Mouse (Mus musculus) liver, postnatal 0 days (tissue): Measurements from ENCODE around the gene Tfdp2.

Source experiments
- CTCF ChIP-seq: sonication (generic); IDR thresholded peaks from 2 replicates; pipeline ENCODE4 v1.5.1; 2016; ENCODE audit warnings: antibody characterized with exemption, low read depth
- EP300 ChIP-seq: IDR thresholded peaks from 2 replicates; pipeline ENCODE4 v1.6.1; 2016; ENCODE audit warnings: antibody characterized with exemption, low read depth, mild to moderate bottlenecking

DNA sequence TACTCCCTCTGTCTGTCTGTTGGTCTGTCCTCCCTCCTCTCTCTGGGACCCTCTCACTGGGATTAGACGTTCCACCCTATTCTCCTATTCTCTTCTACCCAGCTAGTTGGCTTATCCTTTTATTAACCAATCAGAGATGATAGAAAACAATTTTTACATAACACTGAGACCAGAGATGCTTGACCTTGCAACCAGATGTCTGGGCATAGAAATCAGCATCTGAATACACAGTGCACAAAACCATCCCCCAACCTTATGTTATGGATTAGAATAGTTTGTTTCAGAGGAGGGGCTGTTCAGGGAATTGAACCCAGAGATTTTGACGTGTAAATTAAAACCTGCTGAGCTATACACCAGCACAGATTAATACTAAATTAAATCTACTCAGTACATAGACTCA lies 34.2 kb downstream of the Tfdp2 start:
- TF ChIP-seq CTCF (no peak), EP300 (no peak)
